Mouse (Mus musculus): ENCODE measurements around the gene Gm20388. TPM values are rescaled to one million over a fixed set of nuclear protein-coding genes. Genes with fewer than 3 reads are reported as not detected.

Gene Gm20388
- total RNA-seq, 1 experiment: 27.0 TPM

GRCm38 (mm10) chr8:122469965-122470364 lies 2559.3 kb downstream of the Gm20388 start:
- no peak for DNase-seq (ENCODE audit: low read depth, low spot score)
- TF ChIP-seq MAFK (IDR thresholded peaks at IDR 0.05; ENCODE audit: insufficient read depth, low read depth, low read length): no peak
- no peak for TF ChIP-seq ZC3H11A (IDR thresholded peaks at IDR 0.05; ENCODE audit: borderline replicate concordance, low read depth, low read length)
- TF ChIP-seq CHD2 (IDR thresholded peaks at IDR 0.05; ENCODE audit: low read depth, low read length): no peak
- TF ChIP-seq ZNF384 (IDR thresholded peaks at IDR 0.05; ENCODE audit: low read depth, low read length): no peak
- no peak for TF ChIP-seq HCFC1 (IDR thresholded peaks at IDR 0.05; ENCODE audit: borderline replicate concordance, insufficient read depth, low read length)
- no peak overlapping the region for H3K27ac ChIP-seq (ENCODE audit: insufficient read depth, low read depth, low read length, poor library complexity, severe bottlenecking)
- peaks cover 0 to 3% of the 10 kb centered on the region in 2 experiments; a peak in 1 of 4 replicates for H3K4me1 ChIP-seq (ENCODE audit: control insufficient read depth in 2 of 2, insufficient read depth in 2 of 2, low read length in 2 of 2, poor library complexity in 1 of 2)
- in situ Hi-C loops (cut with MboI; ENCODE audit: low sequenced_read_pairs in 2 of 2, unreplicated experiment in 2 of 2): no loop called here
- H3K36me3 ChIP-seq (ENCODE audit: control insufficient read depth, insufficient read depth, low read length, poor library complexity, severe bottlenecking): peaks cover 7% of the 10 kb centered on the region; the same call in 1 of the 2 replicates
- no peaks in the 10 kb centered on the region for H3K9me3 ChIP-seq (ENCODE audit: control insufficient read depth, insufficient read depth, low read depth, low read length)
- H3K9ac ChIP-seq (ENCODE audit: insufficient read depth, low read depth, low read length, poor library complexity, severe bottlenecking): no peak overlapping the region
- H3K4me3 ChIP-seq (ENCODE audit: insufficient read depth in 1 of 2, low read depth in 1 of 2, low read length in 2 of 2, poor library complexity in 1 of 2, severe bottlenecking in 1 of 2): no peak overlapping the region

DNA sequence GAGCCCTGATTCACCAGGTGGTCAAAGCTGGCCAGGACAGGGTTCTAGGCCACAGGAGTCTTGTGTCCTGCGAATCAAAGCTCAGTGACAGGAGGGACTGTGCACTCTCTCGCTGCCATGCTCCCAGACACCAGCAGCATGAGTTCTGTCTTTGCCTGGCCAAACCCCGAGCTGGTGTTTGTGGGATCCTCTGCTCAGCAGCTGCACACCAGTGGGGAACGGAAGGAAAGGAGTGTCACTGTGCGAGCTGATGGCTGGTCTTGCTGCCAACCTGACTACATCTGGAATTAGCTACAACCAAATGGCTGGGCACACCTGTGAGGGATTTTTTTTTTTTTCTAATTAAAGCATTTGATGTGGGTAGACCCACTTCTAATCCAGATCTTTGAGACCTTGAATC lies 2560.1 kb downstream of the Gm20388 start:
- TF ChIP-seq HCFC1 (IDR thresholded peaks at IDR 0.05; ENCODE audit: borderline replicate concordance, insufficient read depth, low read length) (no peak), ZNF384 (IDR thresholded peaks at IDR 0.05; ENCODE audit: low read depth, low read length) (no peak), ZC3H11A (IDR thresholded peaks at IDR 0.05; ENCODE audit: borderline replicate concordance, low read depth, low read length) (no peak), CHD2 (IDR thresholded peaks at IDR 0.05; ENCODE audit: low read depth, low read length) (no peak), MAFK (IDR thresholded peaks at IDR 0.05; ENCODE audit: insufficient read depth, low read depth, low read length) (no peak)
- no peak for DNase-seq (ENCODE audit: low read depth, low spot score)
- no peak overlapping the region for H3K9ac ChIP-seq (ENCODE audit: insufficient read depth, low read depth, low read length, poor library complexity, severe bottlenecking)
- peaks cover 7% of the 10 kb centered on the region; the same call in 1 of the 2 replicates for H3K36me3 ChIP-seq (ENCODE audit: control insufficient read depth, insufficient read depth, low read length, poor library complexity, severe bottlenecking)
- H3K9me3 ChIP-seq (ENCODE audit: control insufficient read depth, insufficient read depth, low read depth, low read length): no peaks in the 10 kb centered on the region
- H3K27ac ChIP-seq (ENCODE audit: insufficient read depth, low read depth, low read length, poor library complexity, severe bottlenecking): no peak overlapping the region
- in situ Hi-C loops (cut with MboI; ENCODE audit: low sequenced_read_pairs in 2 of 2, unreplicated experiment in 2 of 2): no loop called here
- H3K4me3 ChIP-seq (ENCODE audit: insufficient read depth in 1 of 2, low read depth in 1 of 2, low read length in 2 of 2, poor library complexity in 1 of 2, severe bottlenecking in 1 of 2): no peak overlapping the region
- H3K4me1 ChIP-seq (ENCODE audit: control insufficient read depth in 2 of 2, insufficient read depth in 2 of 2, low read length in 2 of 2, poor library complexity in 1 of 2): peaks cover 0 to 4% of the 10 kb centered on the region in 2 experiments; a peak in 1 of 4 replicates

DNA sequence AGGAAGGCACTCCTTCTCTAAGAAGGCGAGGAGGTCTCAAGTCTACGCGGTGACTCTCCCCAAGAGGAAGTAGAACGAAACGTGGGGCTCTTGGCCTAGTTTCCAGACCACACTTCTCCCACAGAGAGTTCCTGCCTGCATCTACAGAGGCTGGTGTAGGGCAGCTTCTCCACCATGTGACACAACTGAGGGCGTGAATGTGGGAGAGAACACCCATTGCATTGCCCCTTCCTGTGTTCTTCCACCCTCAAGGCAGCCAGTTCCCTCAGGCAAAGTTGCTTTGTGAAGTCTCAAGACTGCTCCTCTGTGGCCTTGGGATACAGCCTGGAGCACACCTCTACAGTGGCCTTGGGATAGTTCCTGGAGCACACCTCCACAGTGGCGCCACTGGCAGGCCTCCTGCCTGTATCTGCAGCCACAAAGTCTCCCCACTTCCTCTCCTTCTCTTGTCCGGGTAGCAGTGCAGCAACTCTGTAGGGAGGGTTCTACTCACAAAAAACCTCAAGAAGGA lies 2563.3 kb downstream of the Gm20388 start:
- H3K4me3 ChIP-seq (ENCODE audit: insufficient read depth in 1 of 2, low read depth in 1 of 2, low read length in 2 of 2, poor library complexity in 1 of 2, severe bottlenecking in 1 of 2): no peak overlapping the region

GRCm38 (mm10) chr8:122474951-122475560 lies 2564.4 kb downstream of the Gm20388 start:
- TF ChIP-seq MAFK (IDR thresholded peaks at IDR 0.05; ENCODE audit: insufficient read depth, low read depth, low read length) (no peak), ZNF384 (IDR thresholded peaks at IDR 0.05; ENCODE audit: low read depth, low read length) (no peak), CHD2 (IDR thresholded peaks at IDR 0.05; ENCODE audit: low read depth, low read length) (no peak), HCFC1 (IDR thresholded peaks at IDR 0.05; ENCODE audit: borderline replicate concordance, insufficient read depth, low read length) (no peak), ZC3H11A (IDR thresholded peaks at IDR 0.05; ENCODE audit: borderline replicate concordance, low read depth, low read length) (no peak)
- no peak for DNase-seq (ENCODE audit: low read depth, low spot score)
- peak overlapping the region; percentile 85 to 92 for H3K4me3 ChIP-seq (ENCODE audit: insufficient read depth in 1 of 2, low read depth in 1 of 2, low read length in 2 of 2, poor library complexity in 1 of 2, severe bottlenecking in 1 of 2)
- H3K4me1 ChIP-seq (ENCODE audit: control insufficient read depth in 2 of 2, insufficient read depth in 2 of 2, low read length in 2 of 2, poor library complexity in 1 of 2): peaks cover 0 to 9% of the 10 kb centered on the region in 2 experiments; a peak in 1 of 4 replicates
- peak overlapping the region; percentile 85 for H3K9ac ChIP-seq (ENCODE audit: insufficient read depth, low read depth, low read length, poor library complexity, severe bottlenecking)
- H3K9me3 ChIP-seq (ENCODE audit: control insufficient read depth, insufficient read depth, low read depth, low read length): no peaks in the 10 kb centered on the region
- H3K27ac ChIP-seq (ENCODE audit: insufficient read depth, low read depth, low read length, poor library complexity, severe bottlenecking): no peak overlapping the region
- in situ Hi-C loops (cut with MboI; ENCODE audit: low sequenced_read_pairs in 2 of 2, unreplicated experiment in 2 of 2): no loop called here
- peaks cover 21% of the 10 kb centered on the region for H3K36me3 ChIP-seq (ENCODE audit: control insufficient read depth, insufficient read depth, low read length, poor library complexity, severe bottlenecking)

More for the DNA sequence above, 2563.3 kb downstream of the Gm20388 start:
- Histone ChIP-seq H3K9ac (ENCODE audit: insufficient read depth, low read depth, low read length, poor library complexity, severe bottlenecking) (no peak overlapping the region), H3K36me3 (ENCODE audit: control insufficient read depth, insufficient read depth, low read length, poor library complexity, severe bottlenecking) (peaks cover 10% of the 10 kb centered on the region), H3K9me3 (ENCODE audit: control insufficient read depth, insufficient read depth, low read depth, low read length) (no peaks in the 10 kb centered on the region), H3K27ac (ENCODE audit: insufficient read depth, low read depth, low read length, poor library complexity, severe bottlenecking) (no peak overlapping the region), H3K4me1 (ENCODE audit: control insufficient read depth in 2 of 2, insufficient read depth in 2 of 2, low read length in 2 of 2, poor library complexity in 1 of 2) (peaks cover 0 to 9% of the 10 kb centered on the region in 2 experiments; a peak in 1 of 4 replicates)
- in situ Hi-C loops (cut with MboI; ENCODE audit: low sequenced_read_pairs in 2 of 2, unreplicated experiment in 2 of 2): no loop called here
- TF ChIP-seq CHD2 (IDR thresholded peaks at IDR 0.05; ENCODE audit: low read depth, low read length) (no peak), ZNF384 (IDR thresholded peaks at IDR 0.05; ENCODE audit: low read depth, low read length) (no peak)
- no peak for DNase-seq (ENCODE audit: low read depth, low spot score)
